Mouse (Mus musculus) CH12.LX (cell line): ENCODE results near the gene Irs2. TPM values are rescaled to one million over a fixed set of nuclear protein-coding genes. Genes with fewer than 3 reads are reported as not detected.

Experiments used
- DNase-seq: peaks from one replicate; pipeline ENCODE4 v3.0.0-alpha.2; 2013; ENCODE audit errors: extremely low read depth
- H3K27ac ChIP-seq: 2 replicates; pipeline ENCODE4 v1.5.1; 2012; ENCODE audit warnings: low read depth, mild to moderate bottlenecking, control low read depth, moderate library complexity; ENCODE audit not compliant: insufficient read depth
- H3K27me3 ChIP-seq: replicated peaks from 2 replicates; pipeline ENCODE3; 2012; ENCODE audit warnings: inconsistent platforms
- H3K36me3 ChIP-seq, 2 experiments: replicated peaks in 1 of 2; 2 replicates each; pipeline versions ENCODE3 to v1.6.1; 2012; ENCODE audit warnings: inconsistent platforms in 1 of 2, low read length in 1 of 2, mild to moderate bottlenecking in 1 of 2, mixed read lengths in 1 of 2, moderate library complexity in 1 of 2; ENCODE audit not compliant: control insufficient read depth in 1 of 2, insufficient read depth in 1 of 2
- H3K4me1 ChIP-seq, 2 experiments: 2 replicates each; pipeline ENCODE4 v1.6.1; 2012; ENCODE audit warnings: inconsistent platforms in 1 of 2, moderate library complexity in 1 of 2; ENCODE audit not compliant: insufficient read depth in 2 of 2, control insufficient read depth in 1 of 2
- H3K4me2 ChIP-seq: 2 replicates; pipeline ENCODE4 v1.6.1; 2012; ENCODE audit warnings: low read depth, mild to moderate bottlenecking, control low read depth; ENCODE audit not compliant: poor library complexity, insufficient read depth, severe bottlenecking
- H3K4me3 ChIP-seq, 3 experiments: fragments of 150-350 bp in 1 of 3; sonication (generic) in 1 of 3; replicated peaks in 1 of 3; 2 replicates each; pipeline versions ENCODE3 to v1.5.1; 2011 to 2012; ENCODE audit warnings: low read depth in 2 of 3, low read length in 2 of 3, mild to moderate bottlenecking in 2 of 3, moderate library complexity in 2 of 3, control low read depth in 1 of 3, improper control_type of control experiment in 1 of 3, inconsistent platforms in 1 of 3, mixed read lengths in 1 of 3; ENCODE audit not compliant: poor library complexity in 1 of 3
- H3K79me2 ChIP-seq: replicated peaks from 2 replicates; pipeline ENCODE4 v1.6.1; 2012; ENCODE audit warnings: mild to moderate bottlenecking, moderate library complexity; ENCODE audit not compliant: control insufficient read depth, poor library complexity, insufficient read depth, severe bottlenecking; ENCODE audit errors: extremely low read depth
- H3K9ac ChIP-seq: 2 replicates; pipeline ENCODE4 v1.6.1; 2012; ENCODE audit warnings: low read depth, mild to moderate bottlenecking, control low read depth, moderate library complexity; ENCODE audit not compliant: insufficient read depth
- H3K9me3 ChIP-seq: replicated peaks from 2 replicates; pipeline ENCODE3; 2012; ENCODE audit warnings: low read length, inconsistent platforms, mixed read lengths
- CHD1 ChIP-seq: IDR thresholded peaks from 2 replicates; pipeline ENCODE4 v1.6.1; 2012; ENCODE audit warnings: low read depth, low read length, improper control_type of control experiment, inconsistent platforms
- CHD2 ChIP-seq: IDR thresholded peaks from 2 replicates; pipeline ENCODE4 v1.6.1; 2011; ENCODE audit warnings: low read length, improper control_type of control experiment
- E2F4 ChIP-seq: IDR thresholded peaks from 2 replicates; pipeline ENCODE4 v1.6.1; 2011; ENCODE audit warnings: low read depth, low read length, improper control_type of control experiment; ENCODE audit not compliant: insufficient replicate concordance
- ELF1 ChIP-seq: IDR thresholded peaks from 2 replicates; pipeline ENCODE4 v1.6.1; 2014; ENCODE audit warnings: low read depth, mild to moderate bottlenecking, inconsistent platforms, low read length, improper control_type of control experiment
- EP300 ChIP-seq: IDR thresholded peaks from 2 replicates; pipeline ENCODE4 v1.6.1; 2011; ENCODE audit warnings: low read length, improper control_type of control experiment
- IRF4 ChIP-seq: IDR thresholded peaks from 2 replicates; pipeline ENCODE4 v1.6.1; 2014; ENCODE audit warnings: low read depth, mild to moderate bottlenecking, inconsistent platforms, low read length, improper control_type of control experiment
- JUN ChIP-seq: IDR thresholded peaks from 2 replicates; pipeline ENCODE4 v1.6.1; 2011; ENCODE audit warnings: low read depth, mild to moderate bottlenecking, low read length, improper control_type of control experiment, moderate library complexity; ENCODE audit not compliant: insufficient read depth
- JUND ChIP-seq: conservative IDR thresholded peaks from 2 replicates; pipeline ENCODE4 v1.6.1; 2011; ENCODE audit warnings: low read depth, low read length, improper control_type of control experiment
- KAT2A ChIP-seq: IDR thresholded peaks from 2 replicates; pipeline ENCODE4 v1.6.1; 2012; ENCODE audit warnings: low read length, improper control_type of control experiment, inconsistent platforms; ENCODE audit not compliant: insufficient replicate concordance
- MAX ChIP-seq: IDR thresholded peaks from 2 replicates; pipeline ENCODE4 v1.6.1; 2011; ENCODE audit warnings: low read length, improper control_type of control experiment
- MAZ ChIP-seq: IDR thresholded peaks from 2 replicates; pipeline ENCODE4 v1.6.1; 2012; ENCODE audit warnings: low read depth, mild to moderate bottlenecking, inconsistent platforms, low read length, improper control_type of control experiment, moderate library complexity
- MEF2A ChIP-seq: IDR thresholded peaks from 2 replicates; pipeline ENCODE4 v1.6.1; 2014; ENCODE audit warnings: low read depth, mild to moderate bottlenecking, inconsistent platforms, low read length, improper control_type of control experiment, borderline replicate concordance
- POLR2AphosphoS2 ChIP-seq: IDR thresholded peaks from 2 replicates; pipeline ENCODE4 v1.6.1; 2011; ENCODE audit warnings: low read depth, low read length, improper control_type of control experiment
- RCOR1 ChIP-seq: conservative IDR thresholded peaks from 2 replicates; pipeline ENCODE4 v1.6.1; 2012; ENCODE audit warnings: low read depth, mild to moderate bottlenecking, inconsistent platforms, low read length, improper control_type of control experiment
- SIN3A ChIP-seq: IDR thresholded peaks from 2 replicates; pipeline ENCODE4 v1.6.1; 2012; ENCODE audit warnings: low read length, improper control_type of control experiment, inconsistent platforms
- TBP ChIP-seq: conservative IDR thresholded peaks from 2 replicates; pipeline ENCODE4 v1.6.1; 2011; ENCODE audit warnings: low read depth, low read length, improper control_type of control experiment
- UBTF ChIP-seq: IDR thresholded peaks from 2 replicates; pipeline ENCODE4 v1.6.1; 2012; ENCODE audit warnings: low read depth, mild to moderate bottlenecking, inconsistent platforms, low read length, improper control_type of control experiment, moderate library complexity
- USF1 ChIP-seq: IDR thresholded peaks from 2 replicates; pipeline ENCODE4 v1.6.1; 2014; ENCODE audit warnings: low read depth, mild to moderate bottlenecking, inconsistent platforms, low read length, improper control_type of control experiment
- USF2 ChIP-seq: conservative IDR thresholded peaks from 2 replicates; pipeline ENCODE4 v1.6.1; 2011; ENCODE audit warnings: low read depth, low read length, improper control_type of control experiment
- ZC3H11A ChIP-seq: IDR thresholded peaks from 2 replicates; pipeline ENCODE4 v1.6.1; 2012; ENCODE audit warnings: low read depth, mild to moderate bottlenecking, inconsistent platforms, low read length, improper control_type of control experiment
- ZNF384 ChIP-seq: IDR thresholded peaks from 2 replicates; pipeline ENCODE4 v1.6.1; 2012; ENCODE audit warnings: low read depth, low read length, improper control_type of control experiment, inconsistent platforms
- dilution Hi-C: fragments of 300-500 bp; cut with MboI; formaldehyde crosslinking; loops from 2 replicates; pipeline ENCODE4 v1.14.3; 2020; ENCODE audit warnings: low sequenced_read_pairs; ENCODE audit not compliant: extremely low pct_unique_long_range_greater_than_20kb, extremely low pct_ligation_motif_present
- in situ Hi-C: fragments of 300-500 bp; cut with MboI; formaldehyde crosslinking; loops from 3 replicates; pipeline ENCODE4 v1.14.3; 2019; ENCODE audit warnings: low sequenced_read_pairs, low pct_ligation_motif_present, low pct_unique_long_range_greater_than_20kb, mixed read lengths
- polyA plus RNA-seq: library from polyadenylated mRNA; unstranded; fragments of >175 nt; gene quantifications from 2 replicates; pipeline ENCODE4 v1.2.1, GENCODE M21; 2012; ENCODE audit warnings: low read depth; ENCODE audit not compliant: insufficient read length
- total RNA-seq, 2 experiments: library from RNA; depleted of rRNA; stranded (reverse); fragments of 300-350 nt in 1 of 2; fragments of >200 nt in 1 of 2; gene quantifications; 2 replicates each; pipeline ENCODE4 v1.2.3; 2012 to 2014

Gene Irs2
- total and polyA plus RNA-seq, 3 experiments: 0.24 to 1.1 TPM; not detected in 1

GRCm38 (mm10) chr8:10972851-10973452 is 35.3 kb downstream of the Irs2 start:
- dilution Hi-C loops: no loop called here
- in situ Hi-C loops: no loop called here
- H3K79me2 ChIP-seq: no peaks in the 10 kb centered on the region
- H3K4me2 ChIP-seq: no peak overlapping the region
- H3K9ac ChIP-seq: no peak overlapping the region
- no peaks in the 10 kb centered on the region for H3K36me3 ChIP-seq
- H3K27ac ChIP-seq: no peak overlapping the region
- no peaks in the 10 kb centered on the region for H3K9me3 ChIP-seq
- H3K4me1 ChIP-seq: peaks cover 0 to 5% of the 10 kb centered on the region in 2 experiments; a peak in 1 of 4 replicates
- no peak for DNase-seq
- no peak overlapping the region for H3K4me3 ChIP-seq
- no peak for TF ChIP-seq IRF4
- no peak for TF ChIP-seq EP300
- TF ChIP-seq ELF1: no peak
- H3K27me3 ChIP-seq: no peaks in the 10 kb centered on the region

- H3K27me3 ChIP-seq: no peaks in the 10 kb centered on the region
- no peak overlapping the region for H3K9ac ChIP-seq
- dilution Hi-C loops: no loop called here
- H3K27ac ChIP-seq: no peak overlapping the region
- TF ChIP-seq IRF4 (no peak), KAT2A (no peak), E2F4 (no peak), CHD1 (no peak), USF1 (no peak), MEF2A (no peak), CHD2 (no peak)
- H3K9me3 ChIP-seq: no peaks in the 10 kb centered on the region
- H3K4me3 ChIP-seq: no peak overlapping the region
- H3K4me1 ChIP-seq: peaks cover 0 to 5% of the 10 kb centered on the region in 2 experiments; a peak in 1 of 4 replicates
- H3K4me2 ChIP-seq: no peak overlapping the region
- H3K79me2 ChIP-seq: no peaks in the 10 kb centered on the region
- no peaks in the 10 kb centered on the region for H3K36me3 ChIP-seq
- in situ Hi-C loops: no loop called here
- no peak for DNase-seq
Observed at GRCm38 (mm10) chr8:10971984-10972383, 36.3 kb downstream of the Irs2 start.

DNA sequence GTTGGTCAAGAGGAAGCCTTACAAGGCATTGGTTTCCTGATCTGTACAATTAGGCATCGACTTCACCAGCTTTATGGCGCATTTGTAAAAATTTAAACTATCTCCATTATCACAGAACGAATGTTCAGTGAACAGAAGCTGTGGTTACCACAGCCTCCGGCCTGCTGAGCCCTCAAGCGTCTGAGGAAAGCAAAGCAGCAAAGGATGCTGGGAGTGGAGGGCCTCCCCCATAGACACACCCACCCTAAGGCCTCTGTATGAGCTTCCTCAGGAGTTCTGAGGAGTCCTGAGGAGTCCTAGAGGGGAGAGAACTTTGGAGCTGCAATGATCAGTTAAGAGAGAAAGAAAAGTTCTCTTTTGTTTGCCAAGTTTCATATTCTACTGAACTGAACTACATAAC is 36.7 kb downstream of the Irs2 start:
- dilution Hi-C loops: no loop called here
- peaks cover under 1 to 5% of the 10 kb centered on the region in 2 experiments; a peak in 1 of 4 replicates for H3K4me1 ChIP-seq
- H3K9me3 ChIP-seq: no peaks in the 10 kb centered on the region
- in situ Hi-C loops: no loop called here
- H3K4me2 ChIP-seq: no peak overlapping the region
- DNase-seq: no peak
- no peaks in the 10 kb centered on the region for H3K79me2 ChIP-seq
- no peak overlapping the region for H3K9ac ChIP-seq
- H3K36me3 ChIP-seq: no peaks in the 10 kb centered on the region
- no peaks in the 10 kb centered on the region for H3K27me3 ChIP-seq
- no peak for TF ChIP-seq ZNF384
- TF ChIP-seq UBTF: no peak
- TF ChIP-seq RCOR1: no peak
- no peak for TF ChIP-seq POLR2AphosphoS2
- no peak for TF ChIP-seq TBP
- no peak for TF ChIP-seq MAZ
- TF ChIP-seq USF2: no peak
- TF ChIP-seq MAX: no peak
- TF ChIP-seq MEF2A: no peak
- TF ChIP-seq JUN: no peak
- no peak for TF ChIP-seq E2F4
- no peak for TF ChIP-seq IRF4
- TF ChIP-seq ELF1: no peak
- no peak for TF ChIP-seq JUND
- TF ChIP-seq CHD2: no peak
- TF ChIP-seq ZC3H11A: no peak
- no peak for TF ChIP-seq SIN3A
- no peak overlapping the region for H3K4me3 ChIP-seq
- no peak overlapping the region for H3K27ac ChIP-seq
